Mouse (Mus musculus): Measurements from ENCODE around the gene Carm1. TPM values are rescaled to one million over a fixed set of nuclear protein-coding genes. Genes with fewer than 3 reads are reported as not detected.

The Carm1 gene
- polyA plus RNA-seq, 1 experiment from 2014 or later, result 15.5 TPM

DNA sequence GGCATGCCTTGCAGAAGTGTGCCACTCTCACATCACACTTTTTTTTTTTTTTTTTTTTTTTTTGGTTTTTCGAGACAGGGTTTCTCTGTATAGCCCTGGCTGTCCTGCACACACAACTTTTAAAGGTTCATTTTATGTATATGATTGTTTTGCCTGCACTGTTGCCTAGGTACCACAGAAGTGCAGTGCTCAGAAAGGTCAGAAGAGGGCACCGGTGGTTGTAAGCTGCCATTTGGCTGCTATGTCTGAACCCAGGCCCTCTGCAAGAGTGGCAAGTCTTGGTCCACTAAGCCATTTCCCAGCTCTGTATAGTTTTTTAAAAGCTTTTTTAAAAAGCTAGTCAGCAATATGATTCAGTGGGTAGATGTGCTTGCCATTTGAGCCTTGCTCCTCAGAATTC lies 51.5 kb downstream of the Carm1 start:
- Histone ChIP-seq H3K9me3 (replicated peaks) (no peaks in the 10 kb centered on the region), H3K27me3 (no peaks in the 10 kb centered on the region), H3K4me2 (no peak overlapping the region), H3K36me3 (peaks cover 19% of the 10 kb centered on the region), H3K27ac (no peak overlapping the region), H3K4me3 (replicated peaks) (no peak overlapping the region), H3K9ac (no peak overlapping the region), H3K4me1 (replicated peaks) (peaks cover 44% of the 10 kb centered on the region)
- ATAC-seq (ENCODE audit: low read depth) (no peak), DNase-seq (peak; percentile 37)
- 31% methylated on average over 2 of the region's 2 CpGs for WGBS (ENCODE audit: insufficient replicate concordance)

GRCm38 (mm10) chr9:21600186-21600585 lies 53.5 kb downstream of the Carm1 start:
- DNase-seq, result peak; percentile 36
- ATAC-seq (ENCODE audit: low read depth), result peak; percentile 81
- no peaks in the 10 kb centered on the region for H3K27me3 ChIP-seq
- H3K27ac ChIP-seq, result peak overlapping the region; percentile 37; the same call in 1 of the 2 replicates
- 0 out of 2 replicates have a peak overlapping the region, but pooled peaks have one; percentile 19 for H3K9ac ChIP-seq
- no peak overlapping the region for H3K4me2 ChIP-seq
- no peaks in the 10 kb centered on the region for H3K9me3 ChIP-seq (replicated peaks)
- H3K4me3 ChIP-seq (replicated peaks), result no peak overlapping the region
- H3K36me3 ChIP-seq, result peaks cover 11% of the 10 kb centered on the region
- 43% methylated on average over 3 of the region's 3 CpGs for whole genome bisulfite sequencing (ENCODE audit: insufficient replicate concordance)
- peaks cover 25% of the 10 kb centered on the region for H3K4me1 ChIP-seq (replicated peaks)

DNA sequence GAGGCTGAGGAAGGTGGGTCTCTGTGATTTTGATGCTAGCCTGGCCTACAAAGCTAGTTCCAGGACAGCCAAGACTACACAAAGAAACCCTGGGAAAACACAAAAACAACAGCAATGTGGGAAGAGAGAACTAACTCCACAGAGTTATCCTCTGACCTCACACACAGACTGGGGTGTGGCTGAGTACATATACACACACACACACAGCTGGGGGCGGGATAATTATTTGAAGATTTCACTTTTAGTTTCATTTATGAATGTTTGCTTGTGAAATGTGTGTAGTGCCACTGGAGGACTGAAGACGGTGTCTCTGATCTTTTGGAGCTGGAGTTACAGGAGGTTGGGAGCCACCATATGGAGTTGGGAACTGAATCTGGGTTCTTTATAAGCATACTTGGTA lies 54.4 kb downstream of the Carm1 start:
- Histone ChIP-seq H3K4me1 (replicated peaks) (peaks cover 25% of the 10 kb centered on the region), H3K27me3 (no peaks in the 10 kb centered on the region), H3K4me3 (replicated peaks) (no peak overlapping the region), H3K9ac (no peak overlapping the region), H3K27ac (peak overlapping the region; percentile 37; the same call in 1 of the 2 replicates), H3K4me2 (no peak overlapping the region), H3K9me3 (replicated peaks) (no peaks in the 10 kb centered on the region), H3K36me3 (peaks cover 4% of the 10 kb centered on the region)
- DNase-seq (no peak), ATAC-seq (ENCODE audit: low read depth) (no peak)
- 76% methylated on average over 2 of the region's 2 CpGs for WGBS (ENCODE audit: insufficient replicate concordance)

DNA sequence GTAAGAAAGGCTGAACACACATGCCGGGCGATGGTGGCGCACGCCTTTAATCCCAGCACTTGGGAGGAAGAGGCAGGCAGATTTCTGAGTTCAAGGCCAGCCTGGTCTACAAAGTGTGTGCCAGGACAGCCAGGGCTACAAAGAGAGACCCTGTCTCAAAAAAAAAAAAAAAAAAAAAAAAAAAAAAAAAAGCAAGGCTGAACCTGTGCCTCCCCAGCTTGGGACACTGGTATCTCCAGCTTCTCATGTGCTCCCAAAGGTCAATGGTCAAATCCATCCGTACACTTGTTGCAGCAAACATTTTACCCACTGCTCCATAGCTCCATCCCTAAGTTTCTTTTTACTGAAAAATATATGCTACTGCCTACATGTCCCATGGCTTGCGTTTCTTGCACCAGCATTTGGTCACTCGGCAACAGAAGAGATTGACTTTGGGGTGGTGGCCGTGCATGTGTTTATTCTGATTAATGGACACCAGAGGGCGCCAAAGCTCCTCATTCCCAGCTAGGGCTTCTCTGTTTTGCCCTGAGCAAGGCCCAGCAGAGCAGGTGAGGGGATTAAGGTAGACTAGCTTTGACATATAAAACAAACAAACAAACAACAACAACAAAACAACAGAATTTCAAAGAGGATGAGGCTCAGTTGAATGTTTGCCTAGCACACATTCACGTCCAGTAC lies 55.2 kb downstream of the Carm1 start:
- peak; percentile 34; the same call in 1 of the 2 replicates for ATAC-seq (ENCODE audit: low read depth)
- H3K4me3 ChIP-seq (replicated peaks), result no peak overlapping the region
- H3K4me1 ChIP-seq (replicated peaks), result peaks cover 25% of the 10 kb centered on the region
- no peak overlapping the region for H3K4me2 ChIP-seq
- no peaks in the 10 kb centered on the region for H3K27me3 ChIP-seq
- H3K9ac ChIP-seq, result no peak overlapping the region
- H3K27ac ChIP-seq, result no peak overlapping the region
- peak; percentile 51 for DNase-seq
- H3K9me3 ChIP-seq (replicated peaks), result no peaks in the 10 kb centered on the region
- WGBS (ENCODE audit: insufficient replicate concordance), result 50% methylated on average over 10 of the region's 10 CpGs
- no peaks in the 10 kb centered on the region; the same call in 1 of the 2 replicates for H3K36me3 ChIP-seq

GRCm38 (mm10) chr9:21604119-21604518 lies 57.4 kb downstream of the Carm1 start:
- no peaks in the 10 kb centered on the region for H3K9me3 ChIP-seq (replicated peaks)
- no peak for DNase-seq
- no peak overlapping the region for H3K9ac ChIP-seq
- peaks cover 25% of the 10 kb centered on the region for H3K4me1 ChIP-seq (replicated peaks)
- no peak overlapping the region for H3K4me2 ChIP-seq
- H3K4me3 ChIP-seq (replicated peaks), result no peak overlapping the region
- H3K27me3 ChIP-seq, result no peaks in the 10 kb centered on the region
- WGBS (ENCODE audit: insufficient replicate concordance), result 58% methylated on average over 5 of the region's 5 CpGs
- no peak for ATAC-seq (ENCODE audit: low read depth)
- H3K36me3 ChIP-seq, result no peaks in the 10 kb centered on the region
- H3K27ac ChIP-seq, result no peak overlapping the region

- DNase-seq, result no peak
- Histone ChIP-seq H3K4me3 (replicated peaks) (no peak overlapping the region), H3K4me1 (replicated peaks) (peaks cover 10% of the 10 kb centered on the region), H3K9me3 (replicated peaks) (no peaks in the 10 kb centered on the region), H3K4me2 (no peak overlapping the region), H3K27me3 (no peaks in the 10 kb centered on the region), H3K27ac (no peak overlapping the region), H3K9ac (no peak overlapping the region), H3K36me3 (no peaks in the 10 kb centered on the region)
- WGBS (ENCODE audit: insufficient replicate concordance), result 74% methylated on average over 5 of the region's 5 CpGs
- no peak for ATAC-seq (ENCODE audit: low read depth)
These were observed 59.2 kb downstream of the Carm1 start for GRCm38 (mm10) chr9:21605865-21606264.

- Histone ChIP-seq H3K4me3 (replicated peaks) (no peak overlapping the region), H3K4me1 (replicated peaks) (peaks cover 3% of the 10 kb centered on the region; the same call in 1 of the 2 replicates), H3K36me3 (no peaks in the 10 kb centered on the region), H3K9ac (no peak overlapping the region), H3K9me3 (replicated peaks) (no peaks in the 10 kb centered on the region), H3K27ac (no peak overlapping the region; the same call in 1 of the 2 replicates), H3K4me2 (no peak overlapping the region), H3K27me3 (no peaks in the 10 kb centered on the region)
- DNase-seq (no peak), ATAC-seq (ENCODE audit: low read depth) (no peak)
- 30% methylated on average over 1 of the region's 1 CpGs for WGBS (ENCODE audit: insufficient replicate concordance)
These were observed 60.0 kb downstream of the Carm1 start for GRCm38 (mm10) chr9:21606648-21607047.

GRCm38 (mm10) chr9:21609861-21610260 lies 63.2 kb downstream of the Carm1 start:
- H3K9ac ChIP-seq, result no peak overlapping the region
- peaks cover 10% of the 10 kb centered on the region for H3K4me1 ChIP-seq (replicated peaks)
- no peak overlapping the region for H3K27ac ChIP-seq
- H3K36me3 ChIP-seq, result no peaks in the 10 kb centered on the region
- WGBS (ENCODE audit: insufficient replicate concordance), result 69% methylated on average over 1 of the region's 1 CpGs
- no peak overlapping the region for H3K4me3 ChIP-seq (replicated peaks)
- H3K9me3 ChIP-seq (replicated peaks), result no peaks in the 10 kb centered on the region
- no peaks in the 10 kb centered on the region for H3K27me3 ChIP-seq
- peak; percentile 50; the same call in 1 of the 2 replicates for ATAC-seq (ENCODE audit: low read depth)
- H3K4me2 ChIP-seq, result no peak overlapping the region
- DNase-seq, result no peak

DNA sequence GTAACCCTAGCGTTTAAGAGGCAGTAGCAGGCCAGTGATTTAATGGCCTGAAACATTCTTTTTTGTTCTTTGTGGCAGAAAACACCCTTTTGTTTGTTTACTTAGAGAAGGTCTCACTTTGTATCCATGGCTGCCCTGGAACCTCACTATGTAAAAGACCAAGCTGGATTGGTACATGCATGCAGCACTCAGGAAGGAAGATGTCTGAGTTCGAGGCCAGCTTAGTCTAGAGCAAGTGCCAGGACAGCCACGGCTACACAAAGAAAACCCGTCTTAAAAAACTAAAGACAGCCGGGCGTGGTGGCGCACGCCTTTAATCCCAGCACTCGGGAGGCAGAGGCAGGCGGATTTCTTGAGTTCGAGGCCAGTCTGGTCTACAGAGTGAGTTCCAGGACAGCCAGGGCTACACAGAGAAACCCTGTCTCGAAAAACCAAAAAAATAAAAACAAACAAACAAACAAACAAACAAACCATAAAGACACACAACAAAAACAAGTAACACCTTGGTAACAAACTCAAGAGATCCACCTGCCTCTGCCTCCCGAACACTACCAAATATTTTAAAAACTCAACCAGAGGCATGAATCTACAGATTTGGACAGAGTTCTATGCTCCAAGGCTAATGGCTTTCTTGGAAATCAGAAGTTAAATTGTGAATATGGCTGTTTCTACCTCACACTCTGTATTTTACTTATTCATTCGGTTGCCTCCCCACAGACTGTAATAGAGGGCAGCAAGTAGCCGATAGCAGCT lies 68.3 kb downstream of the Carm1 start:
- H3K36me3 ChIP-seq, result peaks cover 8% of the 10 kb centered on the region
- ATAC-seq (ENCODE audit: low read depth), result no peak

GRCm38 (mm10) chr9:21615617-21616231 lies 69.0 kb downstream of the Carm1 start, which contains the start of gene Smarca4:
TSS of gene Smarca4 (plus strand) at chr9:21616169.
- Histone ChIP-seq H3K9ac (peak within 1 kb of the TSS; percentile 94), H3K4me1 (replicated peaks) (peaks cover 43% of the 10 kb centered on the region), H3K4me2 (peak within 1 kb of the TSS; percentile 85), H3K36me3 (peaks cover 8% of the 10 kb centered on the region), H3K4me3 (replicated peaks) (peak within 1 kb of the TSS; percentile 92), H3K27me3 (no peaks in the 10 kb centered on the region), H3K9me3 (replicated peaks) (no peaks in the 10 kb centered on the region), H3K27ac (peak within 1 kb of the TSS; percentile 89)
- DNase-seq (peak; percentile 99), ATAC-seq (ENCODE audit: low read depth) (peak; percentile 94)
- WGBS (ENCODE audit: insufficient replicate concordance), result under 1% methylated on average over 44 of the region's 45 CpGs

More for the DNA sequence above, 68.3 kb downstream of the Carm1 start:
- Histone ChIP-seq H3K4me2 (peak overlapping the region; percentile 85), H3K9ac (peak overlapping the region; percentile 94), H3K4me3 (replicated peaks) (peak overlapping the region; percentile 92), H3K27me3 (no peaks in the 10 kb centered on the region), H3K4me1 (replicated peaks) (peaks cover 38% of the 10 kb centered on the region), H3K9me3 (replicated peaks) (no peaks in the 10 kb centered on the region), H3K27ac (peak overlapping the region; percentile 89)
- no peak for DNase-seq
- 59% methylated on average over 15 of the region's 15 CpGs for WGBS (ENCODE audit: insufficient replicate concordance)

GRCm38 (mm10) chr9:21616232-21616781 lies 69.6 kb downstream of the Carm1 start:
- peak overlapping the region; percentile 85 for H3K4me2 ChIP-seq
- H3K9ac ChIP-seq, result peak overlapping the region; percentile 94
- WGBS (ENCODE audit: insufficient replicate concordance), result under 1% methylated on average over 57 of the region's 57 CpGs
- H3K4me1 ChIP-seq (replicated peaks), result peaks cover 45% of the 10 kb centered on the region
- peak; percentile 67 for DNase-seq
- ATAC-seq (ENCODE audit: low read depth), result peak; percentile 66
- no peaks in the 10 kb centered on the region for H3K9me3 ChIP-seq (replicated peaks)
- peaks cover 8% of the 10 kb centered on the region for H3K36me3 ChIP-seq
- peak overlapping the region; percentile 89 for H3K27ac ChIP-seq
- no peaks in the 10 kb centered on the region for H3K27me3 ChIP-seq
- peak overlapping the region; percentile 92 for H3K4me3 ChIP-seq (replicated peaks)
